Mouse (Mus musculus) left cerebral cortex, postnatal 10 days (tissue): ENCODE measurements around the gene Arhgef3. TPM values are rescaled to one million over a fixed set of nuclear protein-coding genes. Genes with fewer than 3 reads are reported as not detected.

Source experiments
- DNase-seq, 2 experiments: peaks; one replicate each; pipeline ENCODE4 v3.0.0; 2021 to 2022; ENCODE audit warnings: low spot score in 2 of 2, mixed read lengths in 1 of 2; ENCODE audit errors: extremely low spot score in 1 of 2
- intact Hi-C: fragments of 180-260 bp; cut with DNase I; formaldehyde crosslinking; loops from one replicate; pipeline ENCODE4 v1.15.1; 2025
- total RNA-seq, 2 experiments: library from RNA; stranded (reverse); gene quantifications; 2 replicates each; pipeline ENCODE4 v1.2.3; 2021

The Arhgef3 gene
- total RNA-seq, 2 experiments from 2014 or later, result 37.4 to 41.2 TPM

DNA sequence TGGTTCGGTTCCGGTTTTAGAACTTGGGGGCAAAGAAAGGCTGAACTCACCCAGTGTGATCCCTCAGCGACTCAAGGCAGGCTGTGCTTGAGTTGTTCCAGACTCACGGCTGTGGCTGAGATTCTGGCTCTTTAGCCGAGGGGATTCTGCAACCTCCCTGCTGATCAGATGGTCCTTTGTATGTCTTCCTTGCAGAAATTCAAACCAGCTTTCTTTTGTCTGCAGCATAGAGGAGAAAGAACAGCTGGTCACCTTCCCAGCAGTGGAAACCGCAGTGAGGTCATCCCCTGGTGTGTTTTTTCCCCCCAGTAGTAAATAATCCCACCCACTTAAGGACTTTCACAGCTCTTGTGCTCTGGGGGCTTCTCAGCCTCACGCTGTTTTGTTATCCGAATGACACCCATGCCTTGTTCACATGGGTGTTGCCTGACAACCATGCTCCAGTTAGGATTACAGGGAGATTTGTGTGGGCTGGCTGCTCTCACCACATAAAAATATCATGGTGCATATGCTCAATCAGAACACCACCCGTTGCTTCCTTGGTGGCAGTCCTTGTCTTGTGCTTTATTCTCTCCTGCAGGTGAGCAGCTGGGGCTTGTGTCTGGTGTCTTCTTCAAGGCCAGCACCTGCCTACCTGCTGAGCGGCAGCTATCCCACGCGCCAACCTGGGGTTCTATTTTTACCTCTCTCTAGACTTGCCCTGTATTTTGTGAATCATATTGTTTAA lies 8.8 kb upstream of the Arhgef3 start:
- DNase-seq, result no peak
- intact Hi-C loops, result no loop called here

DNA sequence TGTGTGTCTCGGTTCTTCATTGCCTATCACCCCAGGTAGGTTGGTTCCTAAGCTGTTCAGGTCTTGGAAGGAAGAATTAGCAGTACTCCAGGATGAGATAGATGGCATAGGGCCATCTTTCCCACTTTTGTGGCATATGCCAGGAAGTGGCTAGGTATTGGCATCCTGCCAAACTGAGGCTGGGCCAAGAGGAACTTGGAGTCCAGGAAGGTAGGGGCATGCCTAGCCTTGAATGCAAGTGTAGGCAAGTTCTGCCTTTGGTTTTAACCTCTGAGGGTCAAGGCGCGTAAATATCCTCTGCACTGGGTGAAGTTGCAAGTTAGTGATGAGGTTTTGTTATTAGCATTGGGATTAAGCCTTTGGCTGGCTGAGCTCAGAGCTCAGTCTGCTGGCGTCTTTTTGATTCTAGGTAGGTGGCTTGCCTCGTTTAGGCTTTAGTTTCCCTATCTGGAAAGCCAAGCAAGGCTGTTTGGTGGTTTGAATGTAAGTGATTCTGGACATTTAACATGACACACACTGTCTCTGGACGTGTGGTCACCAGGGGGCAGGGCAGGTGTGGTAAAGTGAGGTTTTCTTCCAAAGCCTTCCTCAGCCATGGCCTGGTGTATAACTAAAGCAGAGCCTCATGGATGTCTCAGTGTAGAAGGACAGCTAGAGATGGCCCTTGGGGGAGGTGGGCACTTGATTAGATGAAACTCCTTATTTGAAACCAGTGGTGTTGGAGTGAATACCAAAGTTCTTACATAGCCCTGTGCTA lies 5.8 kb upstream of the Arhgef3 start:
- DNase-seq, result peak in 1 of 2 experiments; percentile 47
- intact Hi-C loops, result no loop called here

DNA sequence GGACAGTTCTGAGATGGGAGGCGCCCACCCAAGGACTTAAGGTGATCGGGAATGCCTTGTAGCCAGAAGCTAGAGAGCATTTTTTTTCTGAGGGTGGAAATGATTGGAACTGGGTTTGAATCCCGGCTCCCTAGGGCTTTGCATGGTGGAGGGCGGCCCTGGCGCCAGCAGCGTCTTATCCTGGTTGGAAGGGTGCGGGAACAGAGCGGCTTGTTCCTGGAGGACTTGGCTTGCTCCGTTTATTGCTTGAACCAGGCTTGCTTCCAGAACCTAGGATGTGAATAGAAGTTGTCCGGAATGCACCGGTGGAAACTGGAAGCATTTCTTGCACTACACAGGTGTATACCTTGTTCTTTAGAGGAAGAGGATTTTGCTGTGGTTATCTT lies 569 bp downstream of the Arhgef3 start:
- intact Hi-C loops, result loop anchor here (10.0 kb wide), 1 partner anchor 300 kb away; no protein-coding TSS in a partner anchor
- no peak for DNase-seq

DNA sequence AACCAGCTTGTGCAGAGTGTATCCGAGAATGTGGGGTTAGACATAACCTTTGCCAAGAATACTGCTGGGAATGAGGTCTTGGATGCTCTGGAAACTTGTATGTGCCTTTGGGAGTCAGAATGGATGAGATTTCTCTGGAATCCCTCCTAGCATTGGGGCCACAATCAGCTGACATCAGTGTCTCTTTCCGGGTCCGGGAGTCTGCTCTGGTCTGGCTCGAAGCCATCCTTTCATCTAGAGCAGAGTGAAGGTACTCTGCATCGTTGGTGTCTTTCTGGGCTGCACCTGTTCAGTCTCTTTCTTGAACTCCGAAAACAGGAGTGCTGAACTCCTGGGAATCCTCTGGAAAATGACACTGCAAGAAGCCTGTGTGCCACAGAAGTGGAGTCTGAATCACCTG lies 1.3 kb downstream of the Arhgef3 start:
- DNase-seq, result no peak
- intact Hi-C loops, result loop anchor here (10.0 kb wide), 1 partner anchor 299 kb away; no protein-coding TSS in a partner anchor

DNA sequence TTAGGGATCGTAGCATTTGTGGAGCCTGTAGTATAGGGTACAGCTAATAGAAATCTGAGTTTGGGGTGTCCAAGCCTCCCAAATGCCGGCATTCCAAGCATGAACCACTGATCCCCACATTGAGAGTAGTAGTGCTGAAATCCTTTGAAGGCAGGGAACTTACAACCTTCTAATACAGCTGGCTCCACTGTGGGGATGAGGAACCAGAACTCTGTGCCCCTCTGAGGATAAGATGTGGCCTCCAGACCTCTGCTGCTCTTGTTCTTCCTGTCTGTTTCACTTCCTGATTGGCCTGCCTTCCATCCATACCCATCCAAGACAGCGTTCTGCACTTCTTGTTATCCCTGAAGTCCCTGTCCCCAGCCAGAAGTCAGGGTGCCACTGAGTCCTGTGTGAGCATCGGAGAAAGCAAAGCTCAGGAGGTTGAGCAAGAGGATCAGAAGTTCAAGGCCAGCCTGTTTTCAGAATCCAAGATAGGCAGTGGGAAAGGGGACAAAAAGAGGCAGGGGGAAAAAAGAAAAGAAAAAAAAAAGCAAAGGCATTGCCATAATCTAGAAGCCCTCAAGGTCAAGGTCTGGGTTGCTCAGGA lies 2.0 kb downstream of the Arhgef3 start:
- no peak for DNase-seq
- intact Hi-C loops, result loop anchor here (10.0 kb wide), 1 partner anchor 298 kb away; no protein-coding TSS in a partner anchor

DNA sequence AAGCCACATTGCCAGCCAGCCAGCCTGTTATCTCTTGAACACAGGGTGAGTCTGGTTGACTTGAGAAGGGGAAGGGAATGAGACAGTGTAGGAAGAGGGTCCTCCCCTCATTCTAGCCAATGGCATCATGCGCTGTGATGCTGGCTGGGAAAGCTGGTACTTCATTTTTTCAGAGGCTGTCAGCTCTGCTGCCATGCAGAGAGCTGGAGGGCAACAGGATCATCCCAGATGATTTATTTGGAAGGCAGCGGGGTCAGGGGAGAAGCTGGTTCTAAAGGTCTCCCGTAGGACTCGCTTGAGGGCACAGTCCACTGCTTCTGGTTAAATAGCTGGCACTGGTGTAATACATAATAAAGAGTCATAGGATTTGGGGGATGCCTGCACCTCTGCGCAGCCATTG lies 3.8 kb downstream of the Arhgef3 start:
- intact Hi-C loops, result loop anchor here (10.0 kb wide), 1 partner anchor 296 kb away; no protein-coding TSS in a partner anchor
- DNase-seq, result no peak

DNA sequence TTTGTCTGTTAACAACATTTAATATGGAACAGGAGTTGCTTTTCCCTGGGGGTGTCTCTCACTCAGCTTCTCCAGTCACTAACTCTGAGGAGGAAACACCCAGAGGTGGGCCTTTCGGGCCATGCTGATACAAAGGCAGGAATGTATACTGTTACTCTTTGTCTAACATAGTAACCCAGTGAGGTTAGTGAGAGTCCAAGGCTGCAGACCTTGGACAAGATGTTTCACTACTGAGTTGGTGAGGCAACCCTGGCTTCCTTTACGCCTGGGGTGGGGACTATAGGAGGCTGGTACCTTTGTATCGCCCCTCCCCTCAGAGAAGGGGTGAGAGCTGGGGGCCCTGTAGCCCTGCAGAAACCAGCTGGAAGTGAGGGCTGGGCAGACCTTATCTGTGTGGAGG lies 7.9 kb downstream of the Arhgef3 start:
- DNase-seq, result no peak
- intact Hi-C loops, result no loop called here

DNA sequence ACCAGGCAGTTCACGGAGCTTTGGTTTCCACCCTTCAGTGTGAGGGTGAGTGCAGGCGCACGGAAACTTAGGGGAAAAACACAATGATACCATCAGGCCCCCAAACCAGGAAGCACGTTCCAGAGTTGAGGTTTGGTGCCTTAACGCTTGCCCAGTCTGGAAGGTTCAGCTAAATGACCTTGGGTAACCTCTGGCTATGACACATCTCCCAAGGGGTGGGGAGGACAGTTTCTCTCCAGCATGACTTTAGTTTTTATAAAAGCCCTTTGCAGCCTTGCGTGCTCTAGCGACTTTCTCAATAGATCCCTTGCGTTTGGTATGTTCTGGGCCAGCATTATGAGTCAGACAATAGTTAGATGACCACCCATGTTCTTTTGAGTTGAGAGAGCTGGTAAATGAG lies 8.8 kb downstream of the Arhgef3 start:
- no peak for DNase-seq
- intact Hi-C loops, result no loop called here

DNA sequence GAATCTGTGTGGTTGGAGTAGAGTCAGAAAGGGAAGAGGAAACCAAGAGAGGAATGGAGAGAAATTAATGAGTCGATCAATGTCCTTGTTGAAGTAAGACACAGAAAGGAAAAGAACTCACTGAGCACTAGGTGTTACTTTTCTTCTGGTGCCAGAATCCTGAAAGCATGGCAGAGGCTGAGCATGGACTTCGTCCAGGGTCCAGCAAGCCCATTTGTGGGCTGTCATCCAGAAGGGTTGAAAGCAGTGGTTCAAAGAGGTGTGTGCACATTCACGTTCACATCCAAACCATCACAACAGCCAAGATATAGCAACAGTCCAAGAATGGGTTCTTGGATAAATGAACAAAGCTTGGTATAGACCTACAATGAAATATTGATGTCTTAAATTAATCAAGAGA lies 15.3 kb downstream of the Arhgef3 start:
- no peak for DNase-seq
- intact Hi-C loops, result no loop called here

DNA sequence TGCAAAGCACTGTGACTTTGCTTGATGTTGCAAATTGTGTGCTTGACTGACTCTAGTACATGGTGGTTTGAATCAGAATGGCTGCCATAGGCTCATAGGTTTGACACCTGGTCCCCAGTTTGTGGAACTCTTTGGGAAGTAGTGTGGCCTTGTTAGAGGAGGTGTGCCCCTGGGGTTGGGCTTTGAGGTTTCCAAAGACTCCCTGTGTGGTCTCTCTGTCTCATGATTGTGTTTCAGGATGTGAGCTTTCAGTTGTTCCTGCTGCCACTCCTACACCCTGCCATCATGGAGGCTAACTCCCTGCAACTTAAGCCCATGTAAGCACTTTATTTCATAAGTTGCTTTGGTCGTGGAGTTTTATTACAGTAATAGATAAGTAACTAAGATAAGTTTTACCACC lies 16.0 kb downstream of the Arhgef3 start:
- intact Hi-C loops, result no loop called here

DNA sequence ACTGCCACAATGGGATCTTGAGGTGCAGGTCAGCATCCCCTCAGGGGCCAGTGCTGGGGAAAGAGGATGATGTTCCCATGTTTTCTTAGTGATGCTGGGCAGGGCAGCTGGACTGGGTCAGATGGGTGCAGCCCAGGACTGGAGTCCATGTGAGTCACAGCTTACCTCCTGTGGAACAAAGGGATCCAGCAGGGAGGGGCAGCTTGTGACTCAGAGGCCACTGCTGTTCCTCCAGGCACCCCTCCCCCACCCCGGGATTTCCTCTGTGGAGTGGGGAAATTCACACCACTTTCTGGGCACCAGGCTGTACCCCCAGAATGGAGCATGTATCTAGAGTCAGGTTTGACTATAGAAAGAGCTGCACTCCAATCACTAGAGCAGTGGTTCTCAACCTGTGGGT lies 16.8 kb downstream of the Arhgef3 start:
- intact Hi-C loops, result no loop called here
- DNase-seq, result no peak

More for the DNA sequence above, 16.0 kb downstream of the Arhgef3 start:
- DNase-seq, result no peak

DNA sequence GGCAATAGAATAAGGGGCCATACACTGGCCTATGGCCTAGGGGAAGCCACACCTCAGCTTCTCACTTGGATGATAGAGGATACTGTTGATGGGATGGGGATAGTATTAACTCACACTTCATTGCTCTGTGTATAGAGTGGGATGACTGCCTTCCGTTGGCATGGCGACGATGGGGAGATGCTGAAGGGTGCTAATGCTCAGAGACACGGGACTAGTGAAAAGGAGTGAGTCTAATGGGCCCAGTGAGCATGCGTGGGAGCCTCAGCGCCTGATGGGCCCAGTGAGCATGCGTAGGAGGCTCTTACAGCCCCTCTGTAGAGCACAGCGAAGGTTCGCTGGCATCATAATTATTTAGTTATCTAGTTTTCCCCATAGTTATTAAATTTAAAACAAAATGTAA lies 24.2 kb downstream of the Arhgef3 start:
- intact Hi-C loops, result no loop called here
- no peak for DNase-seq

DNA sequence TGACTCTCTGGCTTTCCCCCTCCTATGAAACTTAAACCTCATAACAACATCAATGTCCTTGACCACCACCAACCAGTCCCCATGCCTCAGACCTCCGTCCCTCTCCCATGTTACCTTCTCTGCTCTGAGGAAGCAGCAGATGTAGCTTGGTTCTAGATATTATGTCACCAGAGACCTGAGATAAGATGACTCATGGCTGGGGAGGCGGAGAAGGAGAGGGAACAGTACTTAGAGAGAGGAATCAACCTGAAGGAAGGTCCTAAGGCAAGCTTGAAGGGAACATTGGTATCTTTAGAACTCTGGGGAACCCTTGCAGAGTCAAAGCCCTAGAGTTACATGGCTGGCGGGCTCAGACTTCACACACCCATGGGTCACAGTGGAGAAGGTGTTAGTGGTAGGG lies 25.3 kb downstream of the Arhgef3 start:
- DNase-seq, result no peak
- intact Hi-C loops, result no loop called here

DNA sequence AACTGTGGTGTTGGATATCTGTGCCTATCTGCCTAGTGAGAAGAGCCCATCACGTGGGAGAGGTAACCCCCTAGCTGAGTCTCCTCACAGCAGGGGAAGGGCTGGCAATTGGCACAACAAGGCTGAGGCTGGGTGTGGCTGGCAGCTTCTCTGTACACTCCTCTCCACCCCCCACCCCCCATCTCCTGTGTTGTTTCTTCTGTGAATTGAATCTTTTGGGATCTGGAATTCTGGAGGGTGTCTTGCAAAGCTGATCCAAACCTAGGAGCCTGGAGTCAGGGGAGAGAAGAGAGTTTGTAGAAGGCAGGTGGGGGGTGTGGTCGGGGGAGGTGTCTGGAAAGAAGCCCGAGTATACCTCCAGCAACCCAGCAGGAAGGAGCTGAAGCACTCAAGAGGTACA lies 26.8 kb downstream of the Arhgef3 start:
- no peak for DNase-seq
- intact Hi-C loops, result no loop called here

DNA sequence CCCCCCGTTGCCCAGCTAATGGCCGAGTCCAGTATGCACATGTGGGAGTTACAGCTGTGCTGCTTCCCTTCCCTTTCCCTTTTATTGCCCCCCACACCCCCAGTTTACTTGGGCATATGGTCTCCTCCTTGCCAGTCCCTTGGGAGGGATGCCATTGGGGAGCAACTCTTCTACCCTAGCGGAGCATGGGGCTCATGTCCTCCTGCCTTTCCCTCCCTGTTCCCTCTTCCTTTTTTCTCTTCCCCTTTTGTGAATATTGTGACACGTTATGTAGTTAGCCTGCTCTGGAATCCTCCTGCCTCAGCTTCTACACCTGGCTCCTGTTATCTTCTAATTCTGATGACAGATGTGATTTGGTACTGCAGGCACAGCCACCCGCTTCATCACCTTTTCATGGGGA lies 28.0 kb downstream of the Arhgef3 start:
- DNase-seq, result no peak
- intact Hi-C loops, result no loop called here

DNA sequence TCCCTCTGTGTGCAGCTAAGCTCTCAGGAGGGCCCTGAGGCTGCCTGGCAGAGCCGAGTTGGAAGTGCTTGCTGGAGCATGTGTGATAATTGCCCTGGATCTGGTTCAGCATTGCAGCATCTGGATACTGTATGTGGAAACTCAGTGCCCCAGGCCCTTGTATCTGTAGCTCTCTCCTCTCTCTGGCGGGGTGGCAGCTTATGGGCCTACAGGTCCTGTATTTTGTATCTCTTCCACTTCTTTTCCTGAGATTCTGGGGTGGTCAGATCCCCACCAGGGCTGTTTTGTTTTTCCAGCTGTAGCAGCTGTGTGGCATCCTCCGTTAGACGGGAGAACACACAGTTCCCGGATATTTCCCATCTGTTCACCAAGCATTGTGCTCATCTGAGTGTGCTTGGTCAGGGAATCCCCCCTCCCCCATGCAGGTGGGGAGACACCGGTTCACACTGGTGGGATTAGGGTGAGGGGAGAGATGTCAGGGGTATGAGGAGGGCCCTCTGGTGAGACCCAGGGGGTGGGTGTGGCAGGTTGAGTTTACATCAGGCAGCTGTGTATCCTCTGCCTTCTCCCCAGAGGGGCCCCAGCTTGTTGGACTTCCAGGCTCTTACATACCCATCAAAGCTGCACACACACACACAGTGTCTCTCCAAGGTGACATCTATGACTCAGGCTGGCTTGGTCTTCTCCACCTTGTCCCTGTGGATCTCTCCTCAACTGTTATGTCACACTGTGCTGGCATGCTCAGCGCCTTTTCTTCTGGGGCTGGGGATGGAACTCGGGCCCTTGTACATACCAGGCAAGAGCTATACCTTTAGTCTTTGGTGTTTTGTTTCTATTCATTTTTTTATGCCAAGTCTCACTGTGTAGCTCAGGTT lies 30.7 kb downstream of the Arhgef3 start:
- intact Hi-C loops, result no loop called here
- no peak for DNase-seq

DNA sequence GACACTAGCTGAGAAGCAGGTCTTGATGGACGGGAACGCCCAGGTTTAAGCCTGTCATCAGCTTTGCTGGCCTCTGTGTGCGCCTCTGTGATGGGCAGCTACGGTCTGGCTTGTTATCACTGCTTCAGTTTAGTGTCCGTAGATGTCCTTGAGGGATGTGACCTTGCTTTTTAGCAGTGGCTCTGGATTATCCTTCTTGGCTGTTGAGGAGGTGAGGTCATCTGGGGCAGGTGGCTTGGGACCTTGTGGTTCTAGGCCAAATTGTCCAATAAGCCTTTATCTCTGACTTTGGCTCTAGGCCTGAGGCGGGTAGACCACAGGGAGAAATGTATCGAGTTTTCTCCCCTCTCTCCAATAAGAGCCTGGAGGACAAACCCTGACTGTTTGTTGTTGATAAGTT lies 33.0 kb downstream of the Arhgef3 start:
- intact Hi-C loops, result no loop called here
- DNase-seq, result no peak

DNA sequence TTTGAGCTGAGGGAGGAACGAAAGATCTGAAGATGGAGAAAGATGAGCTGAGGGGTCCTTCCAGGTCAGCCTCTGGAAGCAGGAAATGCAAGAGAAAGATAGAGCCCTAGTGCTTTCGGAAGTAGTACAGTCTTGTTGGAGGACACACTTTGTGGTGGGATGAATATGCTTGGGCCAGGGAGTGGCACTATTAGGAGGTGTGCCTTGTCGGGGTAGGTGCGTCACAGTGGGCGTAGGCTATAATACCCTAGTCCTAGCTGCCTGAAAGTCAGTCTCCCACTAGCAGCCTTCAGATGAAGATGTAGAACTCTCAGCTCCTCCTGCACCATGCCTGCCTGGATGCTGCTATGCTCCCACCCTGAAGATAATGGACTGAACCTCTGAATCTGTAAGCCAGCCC lies 34.7 kb downstream of the Arhgef3 start:
- no peak for DNase-seq
- intact Hi-C loops, result no loop called here

DNA sequence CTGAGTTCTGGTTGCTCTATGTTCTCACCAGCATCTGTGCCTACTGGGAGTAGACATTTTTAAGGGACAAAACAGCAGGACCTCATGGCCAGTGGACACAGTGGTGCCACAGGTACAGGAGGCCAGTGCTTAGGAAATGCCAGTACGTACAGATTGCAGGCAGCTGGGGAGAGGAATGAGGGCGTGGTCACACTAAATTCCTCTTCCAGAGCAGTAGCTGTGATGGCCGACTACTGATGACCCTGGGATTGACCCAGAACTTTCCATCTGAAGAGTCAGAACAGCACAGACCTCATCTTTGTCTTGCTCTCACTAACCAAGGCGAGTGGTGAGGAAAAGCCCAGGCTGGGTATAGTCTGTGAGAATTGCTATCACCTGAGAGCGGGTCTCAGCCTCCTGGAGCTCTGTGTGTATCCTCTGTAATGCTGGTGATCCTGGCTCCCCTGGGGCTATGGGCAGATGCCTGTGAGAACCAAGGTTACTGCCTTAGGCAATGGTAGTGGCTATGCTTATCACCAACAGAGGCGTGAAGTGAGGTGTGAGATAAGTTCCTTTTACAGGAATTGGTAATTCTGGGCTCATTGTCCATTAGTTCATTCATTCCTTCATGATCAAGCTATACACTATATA lies 35.4 kb downstream of the Arhgef3 start:
- intact Hi-C loops, result no loop called here
- DNase-seq, result no peak
